Mouse (Mus musculus): ENCODE measurements at regions not wholly inside any gene's neighbourhood (a gene's known extent, or its start where the extent isn't known, plus 50 kb on each side); places are given as distances from the start of the nearest gene placed in this dataset.

DNA sequence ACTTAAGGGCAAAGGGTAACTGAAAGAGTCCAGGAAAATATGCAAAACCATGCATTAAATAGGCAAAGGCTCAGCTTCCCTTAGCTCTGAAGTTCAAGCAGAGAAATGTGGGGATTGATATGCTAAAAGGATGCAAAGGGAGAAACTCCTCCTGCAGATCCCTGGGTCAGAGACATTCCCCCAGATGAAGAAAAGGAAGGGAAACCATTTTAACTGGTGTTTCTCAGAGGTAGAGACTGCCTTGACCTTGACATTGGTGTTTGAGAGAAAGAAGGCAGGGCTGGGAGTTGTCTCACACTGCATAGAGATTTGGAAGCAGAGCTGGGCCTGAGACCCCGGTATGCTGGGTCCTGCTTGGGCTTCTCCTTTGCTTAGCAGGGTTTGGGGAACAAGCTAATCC, 155.8 kb upstream of the 4930535I16Rik start:
- no peak for TF ChIP-seq POLR2A (IDR thresholded peaks at IDR 0.05; ENCODE audit: insufficient read depth, low read depth, low read length)
- no peak for TF ChIP-seq CTCF (IDR thresholded peaks at IDR 0.05; ENCODE audit: insufficient read depth, low read depth, low read length)

All from olfactory bulb, adult 2 months (tissue).